9 mouse cellular contexts compared by ENCODE assay signal in the genomic region with DNA sequence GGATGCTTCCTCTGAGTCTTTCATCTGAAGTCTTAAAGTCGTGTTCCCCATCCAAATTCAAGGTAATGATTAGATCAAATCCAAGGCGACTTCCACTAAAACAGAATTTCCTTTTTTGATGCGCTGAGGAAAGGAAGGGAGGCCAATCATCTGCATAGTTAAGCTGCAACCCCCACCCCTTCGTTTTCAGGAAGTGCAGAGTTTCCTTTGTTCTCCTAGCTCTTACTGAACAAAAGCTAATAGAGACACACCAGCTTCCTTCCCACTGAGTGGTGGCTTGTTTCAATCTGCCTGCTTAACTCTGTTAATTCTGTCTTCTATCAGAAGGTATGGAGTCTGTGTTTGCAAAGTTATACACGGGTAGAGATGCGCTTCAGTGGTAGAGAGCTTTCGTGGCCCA. TPM values are rescaled to one million over a fixed set of nuclear protein-coding genes. Genes with fewer than 3 reads are reported as not detected.
A peak's percentile ranks its signal among the peaks of the same experiment; 100 is the strongest.
DNase-seq lines count a peak whose midpoint lies in the region; ATAC-seq and TF ChIP-seq lines count a peak whose summit lies in the region.
"Had no signal": no experiment of that assay in that cellular context is flagged by ENCODE, and none has a peak within 500 bp of the region (broad histone marks: within the 10 kb centered on the region; RNA-seq: fewer than 3 reads in every experiment).

No protein-coding gene starts in this region.

- DNase-seq in embryonic facial prominence, embryonic 10.5 days (ENCODE audit: low spot score) = no peak
- peak; percentile 38 for DNase-seq in kidney, postnatal 10 days
- DNase-seq in left cerebral cortex, postnatal 4 days = no peak
- DNase-seq in MN1 (ENCODE audit: low spot score) = no peak

- peak overlapping the region; percentile 95; the same call in 1 of the 2 replicates for H3K4me2 ChIP-seq in intestine, postnatal 0 days (replicated peaks; ENCODE audit: low read depth)
- no peak overlapping the region for H3K4me2 ChIP-seq in intestine, embryonic 15.5 days (replicated peaks)
- H3K4me2 ChIP-seq in stomach, embryonic 14.5 days (replicated peaks; ENCODE audit: low read depth, low read length) = peak overlapping the region; percentile 1; the same call in 1 of the 2 replicates

- intact Hi-C loops in left cerebral cortex, postnatal 4 days (cut with DNase I) = no loop called here

- H3K9me3 ChIP-seq in intestine, postnatal 0 days (ENCODE audit: control insufficient read depth) = no peaks in the 10 kb centered on the region
- no peaks in the 10 kb centered on the region for H3K9me3 ChIP-seq in intestine, embryonic 15.5 days
- H3K9me3 ChIP-seq in embryonic facial prominence, embryonic 10.5 days = no peaks in the 10 kb centered on the region
- H3K9me3 ChIP-seq in stomach, embryonic 14.5 days (ENCODE audit: control insufficient read depth, low read depth, low read length) = no peaks in the 10 kb centered on the region

- H3K36me3 ChIP-seq in intestine, postnatal 0 days (ENCODE audit: control insufficient read depth, insufficient read depth) = no peaks in the 10 kb centered on the region
- H3K36me3 ChIP-seq in intestine, embryonic 15.5 days = no peaks in the 10 kb centered on the region
- peaks cover 3% of the 10 kb centered on the region; the same call in 1 of the 2 replicates for H3K36me3 ChIP-seq in embryonic facial prominence, embryonic 10.5 days (replicated peaks)
- H3K36me3 ChIP-seq in stomach, embryonic 14.5 days (ENCODE audit: control insufficient read depth, insufficient read depth, low read length) = no peaks in the 10 kb centered on the region

- no peak for ATAC-seq in intestine, postnatal 0 days
- no peak for ATAC-seq in intestine, embryonic 15.5 days
- ATAC-seq in stomach, embryonic 14.5 days (ENCODE audit: insufficient number of reproducible peaks, insufficient read depth, low FRiP score, low read depth) = no peak
- no peak for ATAC-seq in activated CD4-positive, CD25-positive, alpha-beta regulatory T cell, adult 4 months

- no peak overlapping the region for H3K4me3 ChIP-seq in intestine, postnatal 0 days (ENCODE audit: low read depth, low read length)
- H3K4me3 ChIP-seq in intestine, embryonic 15.5 days (replicated peaks) = no peak overlapping the region
- peak overlapping the region; percentile 69; the same call in 1 of the 2 replicates for H3K4me3 ChIP-seq in embryonic facial prominence, embryonic 10.5 days
- H3K4me3 ChIP-seq in stomach, embryonic 14.5 days (ENCODE audit: low read depth, low read length) = no peak overlapping the region

- H3K9ac ChIP-seq in intestine, postnatal 0 days (ENCODE audit: low read depth, low read length) = no peak overlapping the region
- H3K9ac ChIP-seq in intestine, embryonic 15.5 days = no peak overlapping the region
- no peak overlapping the region for H3K9ac ChIP-seq in stomach, embryonic 14.5 days (replicated peaks; ENCODE audit: low read depth, low read length)

- H3K27ac ChIP-seq in intestine, postnatal 0 days (ENCODE audit: low read depth, low read length) = no peak overlapping the region
- H3K27ac ChIP-seq in intestine, embryonic 15.5 days = no peak overlapping the region
- no peak overlapping the region for H3K27ac ChIP-seq in embryonic facial prominence, embryonic 10.5 days (replicated peaks)
- H3K27ac ChIP-seq in stomach, embryonic 14.5 days (ENCODE audit: low read length) = no peak overlapping the region

- 48% methylated on average over 7 of the region's 7 CpGs for WGBS in intestine, postnatal 0 days
- 41% methylated on average over 7 of the region's 7 CpGs for WGBS in intestine, embryonic 15.5 days
- WGBS in embryonic facial prominence, embryonic 10.5 days = 37% methylated on average over 7 of the region's 7 CpGs
- WGBS in stomach, embryonic 14.5 days = 42% methylated on average over 7 of the region's 7 CpGs

- no peaks in the 10 kb centered on the region for H3K27me3 ChIP-seq in intestine, postnatal 0 days (replicated peaks; ENCODE audit: control insufficient read depth, insufficient read depth, low read length)
- no peaks in the 10 kb centered on the region for H3K27me3 ChIP-seq in intestine, embryonic 15.5 days (replicated peaks)
- peaks cover 33% of the 10 kb centered on the region for H3K27me3 ChIP-seq in embryonic facial prominence, embryonic 10.5 days (replicated peaks; ENCODE audit: low read depth, poor library complexity, severe bottlenecking)
- no peaks in the 10 kb centered on the region for H3K27me3 ChIP-seq in stomach, embryonic 14.5 days (ENCODE audit: control insufficient read depth, insufficient read depth, low read length)

- no peak for TF ChIP-seq CTCF in intestine, postnatal 0 days (IDR thresholded peaks at IDR 0.05; ENCODE audit: low read depth)

- H3K4me1 ChIP-seq in intestine, postnatal 0 days (replicated peaks; ENCODE audit: control insufficient read depth, insufficient read depth, low read length) = 0 out of 2 replicates have a peak, but pooled peaks cover 4% of the 10 kb centered on the region
- 0 out of 2 replicates have a peak, but pooled peaks cover 2% of the 10 kb centered on the region for H3K4me1 ChIP-seq in intestine, embryonic 15.5 days (replicated peaks)
- H3K4me1 ChIP-seq in embryonic facial prominence, embryonic 10.5 days = peaks cover 8% of the 10 kb centered on the region; the same call in 1 of the 2 replicates
- 0 out of 2 replicates have a peak, but pooled peaks cover 2% of the 10 kb centered on the region for H3K4me1 ChIP-seq in stomach, embryonic 14.5 days (ENCODE audit: control insufficient read depth, insufficient read depth, low read length)

RNA-seq across cellular contexts. Expression of a gene that starts 1.5 kb away (rescaled TPM):
- 2.6 and 3.1 TPM in 2 replicates for polyA plus RNA-seq in intestine, postnatal 0 days (2015; fragmentation: Nextera tagmentation; extraction: Ambion mirVana)
- 7.9 and 8.2 TPM in 2 replicates for polyA plus RNA-seq in intestine, embryonic 15.5 days (2015; fragmentation: Nextera tagmentation; extraction: Ambion mirVana)
- polyA plus RNA-seq in embryonic facial prominence, embryonic 10.5 days (2016; fragmentation: Nextera tagmentation; extraction: Ambion mirVana) = 9.8 and 10.5 TPM in 2 replicates
- polyA plus RNA-seq in stomach, embryonic 14.5 days (2014; fragmentation: Nextera tagmentation; extraction: Ambion mirVana) = 9.4 and 10.8 TPM in 2 replicates
- 1 to 10 TPM; 5.5 to 6.6 TPM for total RNA-seq in left cerebral cortex, postnatal 4 days (2021)
- polyA plus RNA-seq in activated CD4-positive, CD25-positive, alpha-beta regulatory T cell, adult 4 months (2017; shearing (Covaris generic)) = under 1 TPM in 1 of 2 experiments, not detected in 1; 0.10 TPM

RNA-seq across cellular contexts. Expression of a gene that starts 36.0 kb away (rescaled TPM):
- 21.7 and 24.0 TPM in 2 replicates for polyA plus RNA-seq in intestine, postnatal 0 days (2015; fragmentation: Nextera tagmentation; extraction: Ambion mirVana)
- polyA plus RNA-seq in intestine, embryonic 15.5 days (2015; fragmentation: Nextera tagmentation; extraction: Ambion mirVana) = 34.6 and 37.1 TPM in 2 replicates
- 41.7 and 44.5 TPM in 2 replicates for polyA plus RNA-seq in embryonic facial prominence, embryonic 10.5 days (2016; fragmentation: Nextera tagmentation; extraction: Ambion mirVana)
- polyA plus RNA-seq in stomach, embryonic 14.5 days (2014; fragmentation: Nextera tagmentation; extraction: Ambion mirVana) = 57.4 and 60.0 TPM in 2 replicates
- 10 to 100 TPM; 46.1 to 48.4 TPM for total RNA-seq in left cerebral cortex, postnatal 4 days (2021)
- 10 to 100 TPM; 30.5 to 41.2 TPM for polyA plus RNA-seq in activated CD4-positive, CD25-positive, alpha-beta regulatory T cell, adult 4 months (2017; shearing (Covaris generic))

RNA-seq across cellular contexts. Expression of a gene that starts 43.0 kb away (rescaled TPM):
- polyA plus RNA-seq in intestine, postnatal 0 days (2015; fragmentation: Nextera tagmentation; extraction: Ambion mirVana) = 12.0 and 12.9 TPM in 2 replicates
- polyA plus RNA-seq in intestine, embryonic 15.5 days (2015; fragmentation: Nextera tagmentation; extraction: Ambion mirVana) = 34.0 and 40.7 TPM in 2 replicates
- polyA plus RNA-seq in embryonic facial prominence, embryonic 10.5 days (2016; fragmentation: Nextera tagmentation; extraction: Ambion mirVana) = 48.6 and 51.9 TPM in 2 replicates
- polyA plus RNA-seq in stomach, embryonic 14.5 days (2014; fragmentation: Nextera tagmentation; extraction: Ambion mirVana) = 61.5 and 62.0 TPM in 2 replicates
- 1 to 10 TPM; 6.6 to 6.7 TPM for total RNA-seq in left cerebral cortex, postnatal 4 days (2021)
- polyA plus RNA-seq in activated CD4-positive, CD25-positive, alpha-beta regulatory T cell, adult 4 months (2017; shearing (Covaris generic)) = 10 to 100 TPM; 13.3 to 14.9 TPM

RNA-seq across cellular contexts. Expression of a gene that starts 54.6 kb away (rescaled TPM):
- 0.04 and 0.05 TPM in 2 replicates for polyA plus RNA-seq in intestine, postnatal 0 days (2015; fragmentation: Nextera tagmentation; extraction: Ambion mirVana)
- not detected in 2 replicates for polyA plus RNA-seq in intestine, embryonic 15.5 days (2015; fragmentation: Nextera tagmentation; extraction: Ambion mirVana)
- not detected in 2 replicates for polyA plus RNA-seq in embryonic facial prominence, embryonic 10.5 days (2016; fragmentation: Nextera tagmentation; extraction: Ambion mirVana)
- polyA plus RNA-seq in stomach, embryonic 14.5 days (2014; fragmentation: Nextera tagmentation; extraction: Ambion mirVana) = 0.15 TPM in 1 of 2 replicates, not detected in the other
- total RNA-seq in left cerebral cortex, postnatal 4 days (2021) = not detected
- not detected for polyA plus RNA-seq in activated CD4-positive, CD25-positive, alpha-beta regulatory T cell, adult 4 months (2017; shearing (Covaris generic))
- polyA plus RNA-seq: liver, embryonic 16.5 days had no signal
